Mouse (Mus musculus) lung, postnatal 0 days (tissue): ENCODE data around the gene Capn1.

Experiments used
- CTCF ChIP-seq: IDR thresholded peaks from 2 replicates; pipeline ENCODE4 v1.5.1; 2016; ENCODE audit warnings: antibody characterized with exemption, mild to moderate bottlenecking
- EP300 ChIP-seq: IDR thresholded peaks from 2 replicates; pipeline ENCODE4 v1.6.1; 2016; ENCODE audit warnings: antibody characterized with exemption, mild to moderate bottlenecking, control low read depth

DNA sequence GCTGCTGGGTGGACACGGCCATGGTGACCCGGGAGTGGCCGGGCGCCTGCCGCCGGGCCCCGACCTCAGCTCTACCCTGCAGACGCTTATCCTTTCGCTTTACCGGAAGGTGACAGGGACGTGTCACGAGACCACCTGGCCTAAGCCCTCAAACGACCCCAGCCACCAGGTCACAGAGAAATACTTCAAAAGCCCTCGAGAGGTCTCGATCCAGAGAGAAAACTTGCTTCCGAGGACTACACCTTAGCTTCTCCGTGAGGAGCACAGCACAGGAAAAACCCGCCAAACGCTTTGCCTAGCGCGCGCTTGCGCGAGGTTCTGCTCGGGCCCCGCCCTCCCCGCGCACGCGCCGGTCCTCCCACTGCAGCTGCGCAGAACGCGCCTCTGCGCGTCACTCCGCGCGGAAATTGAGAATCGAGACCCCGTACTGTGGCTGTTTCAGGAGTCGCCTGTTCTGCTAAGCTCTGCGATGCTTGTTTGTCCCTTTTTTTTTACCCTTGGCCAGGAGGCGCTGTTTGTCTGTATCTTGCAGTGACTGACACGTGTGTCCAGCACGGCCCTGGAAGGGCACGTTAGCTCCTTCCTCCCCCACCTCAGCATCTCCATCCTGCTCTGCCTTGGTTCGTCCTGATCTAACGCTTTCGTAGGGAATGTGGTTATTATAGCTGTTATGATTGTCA lies 51.7 kb downstream of the Capn1 start, which contains the start of gene Pola2:
- TF ChIP-seq EP300 (no peak), CTCF (peak; percentile 36)
